Mouse (Mus musculus) spleen, adult 2 months (tissue): ENCODE data around the gene Pds5a.
"Not testable (repeated sequence)": the region's sequence is repeated elsewhere in the genome, so short reads cannot be mapped to it uniquely, and the experiment has no call there.

Experiments used
- CTCF ChIP-seq: fragments of 200-500 bp; IDR thresholded peaks from 2 replicates; pipeline ENCODE4 v1.5.1; 2011; ENCODE audit warnings: mild to moderate bottlenecking, inconsistent platforms; ENCODE audit not compliant: insufficient read depth, insufficient read length, insufficient replicate concordance; ENCODE audit errors: extremely low read depth
- POLR2A ChIP-seq: fragments of 200-500 bp; IDR thresholded peaks from 2 replicates; pipeline ENCODE4 v1.6.1; 2011; ENCODE audit warnings: low read depth, low read length, inconsistent platforms

- not testable (repeated sequence) for TF ChIP-seq CTCF, POLR2A
These were observed 19.8 kb upstream of the Pds5a start for GRCm38 (mm10) chr5:65717903-65718211.
